Mouse (Mus musculus) C2C12 (cell line): Measurements from ENCODE around the gene Nek7. TPM values are rescaled to one million over a fixed set of nuclear protein-coding genes. Genes with fewer than 3 reads are reported as not detected.

Experiments used
- H3K27me3 ChIP-seq: one replicate; pipeline ENCODE4 v1.6.1; 2011; ENCODE audit not compliant: control insufficient read depth, insufficient read depth, insufficient read length
- H3K36me3 ChIP-seq: one replicate; pipeline ENCODE4 v1.6.1; 2011; ENCODE audit not compliant: control insufficient read depth, insufficient read depth
- H3K4me3 ChIP-seq: one replicate; pipeline ENCODE4 v1.5.1; 2011; ENCODE audit warnings: mild to moderate bottlenecking, control low read depth; ENCODE audit not compliant: poor library complexity, insufficient read depth, severe bottlenecking
- H3K79me2 ChIP-seq: one replicate; pipeline ENCODE4 v1.6.1; 2011; ENCODE audit not compliant: control insufficient read depth, insufficient read depth
- H3K79me3 ChIP-seq: one replicate; pipeline ENCODE4 v1.6.1; 2011; ENCODE audit warnings: low read depth, control low read depth
- H3ac ChIP-seq: one replicate; pipeline ENCODE3; 2011; ENCODE audit warnings: low read depth; ENCODE audit not compliant: control insufficient read depth, insufficient read length
- CEBPB ChIP-seq: IDR thresholded peaks from one replicate; pipeline ENCODE4 v1.6.1; 2011; ENCODE audit warnings: low read depth, mild to moderate bottlenecking, control low read depth, moderate library complexity
- CTCF ChIP-seq: IDR thresholded peaks from one replicate; pipeline ENCODE4 v1.5.1; 2011; ENCODE audit not compliant: control insufficient read depth, insufficient read depth, insufficient read length
- FOSL1 ChIP-seq: IDR thresholded peaks from one replicate; pipeline ENCODE4 v1.8.0; 2011; ENCODE audit warnings: mild to moderate bottlenecking, low read length; ENCODE audit not compliant: poor library complexity, insufficient read depth, severe bottlenecking
- MAX ChIP-seq: IDR thresholded peaks from one replicate; pipeline ENCODE4 v1.6.1; 2011; ENCODE audit warnings: mild to moderate bottlenecking, control low read depth
- MYOD1 ChIP-seq: IDR thresholded peaks from one replicate; pipeline ENCODE4 v1.6.1; 2011; ENCODE audit warnings: low read depth; ENCODE audit not compliant: control insufficient read depth, insufficient read length
- MYOG ChIP-seq: IDR thresholded peaks from one replicate; pipeline ENCODE4 v1.6.1; 2011; ENCODE audit not compliant: control insufficient read depth, insufficient read length; ENCODE audit errors: extremely low read depth
- USF1 ChIP-seq: IDR thresholded peaks from one replicate; pipeline ENCODE4 v1.6.1; 2011; ENCODE audit warnings: low read depth, mild to moderate bottlenecking, control low read depth, moderate library complexity
- polyA plus RNA-seq: library from polyadenylated mRNA; unstranded; fragments of >200 nt; fragmentation: generic; extraction: Trizol; gene quantifications from one replicate; pipeline ENCODE4 v1.2.1, GENCODE M21; 2012; ENCODE audit warnings: missing spikeins

Gene Nek7
- polyA plus RNA-seq, 1 experiment: 12.0 TPM

GRCm38 (mm10) chr1:138593922-138594321 lies 26.0 kb downstream of the Nek7 start:
- Histone ChIP-seq H3K4me3 (no peak overlapping the region), H3ac (no peak overlapping the region), H3K27me3 (no peaks in the 10 kb centered on the region), H3K36me3 (peaks cover 24% of the 10 kb centered on the region), H3K79me3 (peaks cover 54% of the 10 kb centered on the region), H3K79me2 (peaks cover 87% of the 10 kb centered on the region)
- no peak for TF ChIP-seq CTCF
- TF ChIP-seq FOSL1: no peak
- TF ChIP-seq USF1: no peak
- TF ChIP-seq CEBPB: no peak
- TF ChIP-seq MYOD1: no peak
- TF ChIP-seq MYOG: no peak
- TF ChIP-seq MAX: no peak

GRCm38 (mm10) chr1:138592466-138592865 lies 27.5 kb downstream of the Nek7 start:
- no peaks in the 10 kb centered on the region for H3K27me3 ChIP-seq
- H3K4me3 ChIP-seq: no peak overlapping the region
- peaks cover 93% of the 10 kb centered on the region for H3K79me2 ChIP-seq
- peaks cover 24% of the 10 kb centered on the region for H3K36me3 ChIP-seq
- no peak overlapping the region for H3ac ChIP-seq
- H3K79me3 ChIP-seq: peaks cover 52% of the 10 kb centered on the region
- TF ChIP-seq CTCF (no peak), MYOG (no peak)

- H3K36me3 ChIP-seq: peaks cover 24% of the 10 kb centered on the region
- TF ChIP-seq CEBPB: no peak
- TF ChIP-seq CTCF: no peak
- no peak for TF ChIP-seq MAX
- TF ChIP-seq MYOG: no peak
- no peak for TF ChIP-seq MYOD1
- no peak for TF ChIP-seq FOSL1
- TF ChIP-seq USF1: no peak
- H3K79me3 ChIP-seq: peaks cover 56% of the 10 kb centered on the region
- no peak overlapping the region for H3ac ChIP-seq
- peaks cover 97% of the 10 kb centered on the region for H3K79me2 ChIP-seq
- H3K4me3 ChIP-seq: no peak overlapping the region
- H3K27me3 ChIP-seq: no peaks in the 10 kb centered on the region
These were observed 29.4 kb downstream of the Nek7 start for GRCm38 (mm10) chr1:138590451-138591022.

- TF ChIP-seq FOSL1 (no peak), MAX (no peak), CEBPB (no peak), CTCF (no peak), MYOD1 (no peak), MYOG (no peak)
- no peak overlapping the region for H3K4me3 ChIP-seq
- H3K79me3 ChIP-seq: peaks cover 55% of the 10 kb centered on the region
- peaks cover 34% of the 10 kb centered on the region for H3K36me3 ChIP-seq
- H3ac ChIP-seq: no peak overlapping the region
- H3K79me2 ChIP-seq: peaks cover 97% of the 10 kb centered on the region
- H3K27me3 ChIP-seq: no peaks in the 10 kb centered on the region
These were observed 30.8 kb downstream of the Nek7 start for GRCm38 (mm10) chr1:138589126-138589525.

- no peak for TF ChIP-seq CTCF
- no peak for TF ChIP-seq CEBPB
- Histone ChIP-seq H3K79me3 (peaks cover 49% of the 10 kb centered on the region), H3ac (no peak overlapping the region), H3K36me3 (peaks cover 29% of the 10 kb centered on the region), H3K4me3 (no peak overlapping the region), H3K27me3 (no peaks in the 10 kb centered on the region), H3K79me2 (peaks cover 97% of the 10 kb centered on the region)
These were observed 32.1 kb downstream of the Nek7 start for GRCm38 (mm10) chr1:138587812-138588211.

- no peak for TF ChIP-seq CTCF
- TF ChIP-seq MAX: no peak
- TF ChIP-seq MYOG: no peak
- TF ChIP-seq FOSL1: no peak
- no peak for TF ChIP-seq MYOD1
- TF ChIP-seq USF1: no peak
- TF ChIP-seq CEBPB: no peak
- H3K79me2 ChIP-seq: peaks cover 97% of the 10 kb centered on the region
- no peaks in the 10 kb centered on the region for H3K27me3 ChIP-seq
- no peak overlapping the region for H3ac ChIP-seq
- H3K4me3 ChIP-seq: no peak overlapping the region
- H3K79me3 ChIP-seq: peaks cover 46% of the 10 kb centered on the region
- H3K36me3 ChIP-seq: peaks cover 26% of the 10 kb centered on the region
These were observed 33.0 kb downstream of the Nek7 start for GRCm38 (mm10) chr1:138586891-138587290.
